Mouse (Mus musculus): Measurements from ENCODE around the gene Mesd. TPM values are rescaled to one million over a fixed set of nuclear protein-coding genes. Genes with fewer than 3 reads are reported as not detected.
A peak's percentile ranks its signal among the peaks of the same experiment; 100 is the strongest.

Mesd gene
- 35.8 and 39.6 TPM in 2 replicates for polyA plus RNA-seq (2015; fragmentation: Nextera tagmentation; extraction: Ambion mirVana)

- H3K4me1 ChIP-seq (ENCODE audit: insufficient read depth): peaks cover 47% of the 10 kb centered on the region
- DNase-seq: peak; percentile 91
These were observed at the start of gene Mesd, which contains the start of gene Tlnrd1 for GRCm38 (mm10) chr7:83884021-83884658. Gene Mesd, plus strand, starts transcription at chr7:83884466. Gene Tlnrd1, minus strand, starts transcription at chr7:83884305.

DNA sequence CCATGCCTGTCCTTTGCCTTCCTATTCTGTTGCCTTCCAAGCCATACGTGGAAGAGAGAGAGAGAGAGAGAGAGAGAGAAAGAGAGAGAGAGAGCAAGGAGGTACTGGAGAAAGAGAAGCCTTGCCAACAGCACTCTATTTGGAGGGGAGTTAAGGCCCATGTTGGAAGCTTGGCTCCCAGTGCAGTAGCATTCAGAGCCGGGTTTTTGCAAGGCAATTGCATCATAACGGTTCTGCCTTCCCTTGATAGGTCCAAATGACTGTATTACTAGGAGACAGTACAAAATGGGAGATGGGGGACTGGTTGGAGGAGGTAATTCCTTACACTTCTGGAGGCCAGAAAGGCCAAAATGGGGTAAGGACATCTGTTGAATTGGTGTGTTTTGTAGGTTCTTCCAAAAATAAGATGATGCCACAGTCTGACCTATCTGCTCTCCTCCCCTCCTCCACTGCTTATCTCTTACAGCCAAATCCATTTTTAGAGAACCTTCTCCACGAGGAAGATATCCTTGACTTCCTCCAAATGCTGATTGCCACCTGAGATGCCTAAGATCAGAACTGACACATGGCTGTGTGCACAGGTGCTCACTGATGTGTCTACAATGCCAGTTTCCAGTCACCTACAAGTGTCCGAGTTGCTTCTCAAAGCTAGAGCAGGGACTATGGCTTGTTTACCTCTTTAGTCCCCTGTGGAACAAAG is 45.6 kb upstream of the Mesd start:
- H3K4me1 ChIP-seq (ENCODE audit: insufficient read depth): peaks cover 6% of the 10 kb centered on the region
- no peaks in the 10 kb centered on the region for H3K27me3 ChIP-seq (ENCODE audit: insufficient read depth, low read length)
- no peaks in the 10 kb centered on the region for H3K36me3 ChIP-seq (replicated peaks; ENCODE audit: insufficient read depth, low read length)
- no peak for ATAC-seq
- no peak overlapping the region for H3K4me2 ChIP-seq (ENCODE audit: low read depth, low read length)
- no peak for DNase-seq
- no peak overlapping the region for H3K27ac ChIP-seq (ENCODE audit: low read depth)
- H3K4me3 ChIP-seq (ENCODE audit: low read depth, low read length): no peak overlapping the region
- no peaks in the 10 kb centered on the region for H3K9me3 ChIP-seq (ENCODE audit: low read length)
- TF ChIP-seq EP300 (IDR thresholded peaks at IDR 0.05; ENCODE audit: low read depth): no peak
- no peak for TF ChIP-seq CTCF (IDR thresholded peaks at IDR 0.05; ENCODE audit: low read depth)
- H3K9ac ChIP-seq (replicated peaks): no peak overlapping the region
- 53% methylated on average over 5 of the region's 5 CpGs for WGBS (ENCODE audit: insufficient replicate concordance)

More at GRCm38 (mm10) chr7:83884021-83884658, at the start of gene Mesd, which contains the start of gene Tlnrd1:
- Histone ChIP-seq H3K4me2 (ENCODE audit: low read depth, low read length) (peak within 1 kb of the TSS; percentile 97), H3K27ac (ENCODE audit: low read depth) (peak within 1 kb of the TSS; percentile 96), H3K9ac (replicated peaks) (peak within 1 kb of the TSS; percentile 96), H3K36me3 (replicated peaks; ENCODE audit: insufficient read depth, low read length) (peaks cover 12% of the 10 kb centered on the region), H3K4me3 (ENCODE audit: low read depth, low read length) (peak within 1 kb of the TSS; percentile 92), H3K27me3 (ENCODE audit: insufficient read depth, low read length) (no peaks in the 10 kb centered on the region), H3K9me3 (ENCODE audit: low read length) (no peaks in the 10 kb centered on the region)
- WGBS (ENCODE audit: insufficient replicate concordance): 3% methylated on average over 58 of the region's 69 CpGs
- no peak for TF ChIP-seq EP300 (IDR thresholded peaks at IDR 0.05; ENCODE audit: low read depth)
- TF ChIP-seq CTCF (IDR thresholded peaks at IDR 0.05; ENCODE audit: low read depth): no peak; the same call in 1 of the 2 replicates
- ATAC-seq: peak; percentile 70

- ATAC-seq (no peak), DNase-seq (no peak)
- no peak overlapping the region for H3K4me3 ChIP-seq (ENCODE audit: low read depth, low read length)
- H3K9ac ChIP-seq (replicated peaks): no peak overlapping the region
- TF ChIP-seq EP300 (IDR thresholded peaks at IDR 0.05; ENCODE audit: low read depth) (no peak), CTCF (IDR thresholded peaks at IDR 0.05; ENCODE audit: low read depth) (no peak)
- 67% methylated on average over 2 of the region's 2 CpGs for WGBS (ENCODE audit: insufficient replicate concordance)
- H3K4me1 ChIP-seq (ENCODE audit: insufficient read depth): peaks cover 3% of the 10 kb centered on the region; the same call in 1 of the 2 replicates
- H3K27ac ChIP-seq (ENCODE audit: low read depth): no peak overlapping the region
- H3K4me2 ChIP-seq (ENCODE audit: low read depth, low read length): no peak overlapping the region
- H3K36me3 ChIP-seq (replicated peaks; ENCODE audit: insufficient read depth, low read length): no peaks in the 10 kb centered on the region
- H3K9me3 ChIP-seq (ENCODE audit: low read length): no peaks in the 10 kb centered on the region
- H3K27me3 ChIP-seq (ENCODE audit: insufficient read depth, low read length): no peaks in the 10 kb centered on the region
These were observed 44.2 kb upstream of the Mesd start for GRCm38 (mm10) chr7:83840076-83840475.

DNA sequence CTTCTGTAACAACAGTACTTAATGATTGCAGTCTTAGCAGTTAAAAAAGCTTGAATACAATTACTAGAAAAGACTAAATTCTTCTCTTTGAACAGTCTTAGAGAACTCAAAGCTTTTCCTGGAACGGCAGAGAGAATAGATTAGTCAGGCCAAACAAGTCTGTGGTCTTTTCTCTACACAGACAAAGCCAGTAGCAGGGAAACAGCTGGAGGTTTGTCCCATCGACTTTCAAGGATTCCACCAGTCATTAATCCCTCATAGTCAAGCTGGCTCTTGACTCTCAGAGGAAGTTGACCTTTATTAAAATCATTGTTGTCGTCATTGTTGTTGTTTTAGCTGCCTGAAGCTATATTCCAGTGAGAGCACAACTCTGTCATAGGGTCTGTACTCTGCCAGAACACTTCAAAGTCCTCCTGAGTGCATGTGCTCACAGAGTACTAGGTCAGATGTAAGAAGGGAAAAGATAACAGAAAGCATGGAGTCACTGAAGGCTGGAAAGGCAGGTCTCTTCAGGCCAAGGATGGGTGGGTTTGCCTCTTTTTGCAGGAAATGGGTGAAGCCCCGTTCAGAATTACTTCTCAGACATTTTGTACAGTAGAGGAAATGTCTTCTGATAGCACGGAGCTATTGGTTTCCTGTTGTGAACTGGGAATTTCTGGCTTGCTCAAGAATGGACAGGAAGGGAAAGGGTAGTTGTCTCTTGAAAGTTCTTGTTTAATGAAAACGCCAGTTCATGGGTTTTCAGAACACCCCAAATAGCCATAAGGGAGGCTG is 41.6 kb upstream of the Mesd start:
- H3K4me2 ChIP-seq (ENCODE audit: low read depth, low read length): no peak overlapping the region
- H3K4me1 ChIP-seq (ENCODE audit: insufficient read depth): peaks cover 21% of the 10 kb centered on the region
- H3K36me3 ChIP-seq (replicated peaks; ENCODE audit: insufficient read depth, low read length): no peaks in the 10 kb centered on the region
- peak; percentile 48; the same call in 1 of the 2 replicates for TF ChIP-seq EP300 (IDR thresholded peaks at IDR 0.05; ENCODE audit: low read depth)
- TF ChIP-seq CTCF (IDR thresholded peaks at IDR 0.05; ENCODE audit: low read depth): no peak
- no peaks in the 10 kb centered on the region for H3K9me3 ChIP-seq (ENCODE audit: low read length)
- DNase-seq (no peak), ATAC-seq (peak; percentile 69)
- H3K4me3 ChIP-seq (ENCODE audit: low read depth, low read length): no peak overlapping the region
- no peak overlapping the region for H3K9ac ChIP-seq (replicated peaks)
- 35% methylated on average over 6 of the region's 6 CpGs for WGBS (ENCODE audit: insufficient replicate concordance)
- no peaks in the 10 kb centered on the region for H3K27me3 ChIP-seq (ENCODE audit: insufficient read depth, low read length)
- H3K27ac ChIP-seq (ENCODE audit: low read depth): peak overlapping the region; percentile 57; the same call in 1 of the 2 replicates

DNA sequence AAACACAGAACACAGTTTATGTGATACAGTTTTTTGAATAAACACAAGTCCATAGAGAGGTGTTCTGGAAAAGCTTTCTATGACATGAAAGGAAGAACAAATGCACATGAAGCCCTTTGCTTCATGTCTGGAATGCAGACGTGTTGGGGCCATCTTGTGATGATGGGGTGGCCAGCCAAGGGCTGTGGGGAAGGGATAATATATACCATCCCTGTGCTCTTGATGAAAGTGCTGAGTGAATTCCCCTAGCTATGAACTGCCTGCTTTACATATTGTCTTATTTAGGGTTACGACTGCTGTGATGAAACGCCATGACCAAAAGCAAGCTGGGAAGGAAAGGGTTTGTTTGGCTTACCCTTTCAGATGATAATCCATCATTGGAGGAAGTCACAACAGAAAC is 39.5 kb upstream of the Mesd start:
- DNase-seq: no peak
- no peak overlapping the region for H3K27ac ChIP-seq (ENCODE audit: low read depth)
- peaks cover 27% of the 10 kb centered on the region for H3K4me1 ChIP-seq (ENCODE audit: insufficient read depth)
- no peaks in the 10 kb centered on the region for H3K9me3 ChIP-seq (ENCODE audit: low read length)
- TF ChIP-seq CTCF (IDR thresholded peaks at IDR 0.05; ENCODE audit: low read depth) (no peak), EP300 (IDR thresholded peaks at IDR 0.05; ENCODE audit: low read depth) (no peak)
- H3K4me2 ChIP-seq (ENCODE audit: low read depth, low read length): no peak overlapping the region
- no peak for ATAC-seq
- no peaks in the 10 kb centered on the region for H3K36me3 ChIP-seq (replicated peaks; ENCODE audit: insufficient read depth, low read length)
- H3K4me3 ChIP-seq (ENCODE audit: low read depth, low read length): no peak overlapping the region
- H3K9ac ChIP-seq (replicated peaks): no peak overlapping the region
- WGBS (ENCODE audit: insufficient replicate concordance): 80% methylated on average over 3 of the region's 3 CpGs
- no peaks in the 10 kb centered on the region for H3K27me3 ChIP-seq (ENCODE audit: insufficient read depth, low read length)
